Mouse (Mus musculus) myocyte (in vitro differentiated cells): ENCODE data around the gene Luzp1. TPM values are rescaled to one million over a fixed set of nuclear protein-coding genes. Genes with fewer than 3 reads are reported as not detected.

ENCODE experiments used
- H3K27me3 ChIP-seq: one replicate; pipeline ENCODE4 v1.6.1; 2011; ENCODE audit not compliant: control insufficient read depth, insufficient read depth, insufficient read length
- H3K36me3 ChIP-seq: one replicate; pipeline ENCODE4 v1.6.1; 2011; ENCODE audit not compliant: control insufficient read depth, insufficient read depth
- H3K4me2 ChIP-seq: one replicate; pipeline ENCODE4 v1.6.1; 2011; ENCODE audit warnings: low read depth, control low read depth
- H3K4me3 ChIP-seq: one replicate; pipeline ENCODE4 v1.5.1; 2011; ENCODE audit warnings: mild to moderate bottlenecking, control low read depth, moderate library complexity
- H3K79me2 ChIP-seq: one replicate; pipeline ENCODE4 v1.6.1; 2011; ENCODE audit not compliant: control insufficient read depth, insufficient read depth
- H3ac ChIP-seq: one replicate; pipeline ENCODE4 v1.6.1; 2011; ENCODE audit not compliant: control insufficient read depth, insufficient read length
- CEBPB ChIP-seq: IDR thresholded peaks from 2 replicates; pipeline ENCODE4 v1.6.1; 2011; ENCODE audit warnings: mild to moderate bottlenecking, moderate library complexity; ENCODE audit not compliant: poor library complexity, insufficient read depth, severe bottlenecking
- E2F4 ChIP-seq: IDR thresholded peaks from one replicate; pipeline ENCODE4 v1.6.1; 2011; ENCODE audit warnings: mild to moderate bottlenecking, control low read depth, moderate library complexity; ENCODE audit not compliant: insufficient read depth
- MAX ChIP-seq: IDR thresholded peaks from one replicate; pipeline ENCODE4 v1.6.1; 2011; ENCODE audit warnings: low read depth, mild to moderate bottlenecking, control low read depth
- MYOD1 ChIP-seq, 3 experiments: IDR thresholded peaks; one replicate each; pipeline ENCODE4 v1.6.1; 2011; ENCODE audit warnings: control low read depth in 2 of 3, low read depth in 2 of 3, mild to moderate bottlenecking in 2 of 3, moderate library complexity in 1 of 3; ENCODE audit not compliant: insufficient read length in 2 of 3, control insufficient read depth in 1 of 3
- MYOG ChIP-seq, 3 experiments: IDR thresholded peaks; one replicate each; pipeline ENCODE4 v1.6.1; 2011; ENCODE audit warnings: control low read depth in 2 of 3, low read depth in 2 of 3, mild to moderate bottlenecking in 2 of 3; ENCODE audit not compliant: insufficient read length in 2 of 3, control insufficient read depth in 1 of 3, insufficient read depth in 1 of 3
- POLR2A ChIP-seq: IDR thresholded peaks from one replicate; pipeline ENCODE4 v1.6.1; 2011; ENCODE audit warnings: low read depth, mild to moderate bottlenecking, control low read depth, moderate library complexity; ENCODE audit not compliant: insufficient read length
- POLR2AphosphoS2 ChIP-seq: IDR thresholded peaks from one replicate; pipeline ENCODE4 v1.6.1; 2011; ENCODE audit warnings: low read depth, control low read depth; ENCODE audit not compliant: insufficient read length
- REST ChIP-seq: IDR thresholded peaks from one replicate; pipeline ENCODE4 v1.6.1; 2011; ENCODE audit warnings: mild to moderate bottlenecking, control low read depth, moderate library complexity; ENCODE audit not compliant: insufficient read depth, insufficient read length
- SRF ChIP-seq: IDR thresholded peaks from one replicate; pipeline ENCODE4 v1.6.1; 2011; ENCODE audit warnings: low read depth; ENCODE audit not compliant: control insufficient read depth, insufficient read length
- TCF12 ChIP-seq: IDR thresholded peaks from one replicate; pipeline ENCODE4 v1.6.1; 2011; ENCODE audit warnings: mild to moderate bottlenecking, control low read depth; ENCODE audit not compliant: poor library complexity, insufficient read depth, severe bottlenecking
- TCF3 ChIP-seq: IDR thresholded peaks from one replicate; pipeline ENCODE4 v1.6.1; 2011; ENCODE audit warnings: low read depth, control low read depth; ENCODE audit not compliant: insufficient read length
- USF1 ChIP-seq: IDR thresholded peaks from one replicate; pipeline ENCODE4 v1.6.1; 2011; ENCODE audit warnings: low read depth, mild to moderate bottlenecking, control low read depth, moderate library complexity
- polyA plus RNA-seq: library from polyadenylated mRNA; unstranded; fragments of >200 nt; fragmentation: generic; extraction: Trizol; gene quantifications from one replicate; pipeline ENCODE4 v1.2.1, GENCODE M21; 2012; ENCODE audit warnings: missing spikeins

Luzp1 gene
- polyA plus RNA-seq, 1 experiment, result 12.5 TPM

DNA sequence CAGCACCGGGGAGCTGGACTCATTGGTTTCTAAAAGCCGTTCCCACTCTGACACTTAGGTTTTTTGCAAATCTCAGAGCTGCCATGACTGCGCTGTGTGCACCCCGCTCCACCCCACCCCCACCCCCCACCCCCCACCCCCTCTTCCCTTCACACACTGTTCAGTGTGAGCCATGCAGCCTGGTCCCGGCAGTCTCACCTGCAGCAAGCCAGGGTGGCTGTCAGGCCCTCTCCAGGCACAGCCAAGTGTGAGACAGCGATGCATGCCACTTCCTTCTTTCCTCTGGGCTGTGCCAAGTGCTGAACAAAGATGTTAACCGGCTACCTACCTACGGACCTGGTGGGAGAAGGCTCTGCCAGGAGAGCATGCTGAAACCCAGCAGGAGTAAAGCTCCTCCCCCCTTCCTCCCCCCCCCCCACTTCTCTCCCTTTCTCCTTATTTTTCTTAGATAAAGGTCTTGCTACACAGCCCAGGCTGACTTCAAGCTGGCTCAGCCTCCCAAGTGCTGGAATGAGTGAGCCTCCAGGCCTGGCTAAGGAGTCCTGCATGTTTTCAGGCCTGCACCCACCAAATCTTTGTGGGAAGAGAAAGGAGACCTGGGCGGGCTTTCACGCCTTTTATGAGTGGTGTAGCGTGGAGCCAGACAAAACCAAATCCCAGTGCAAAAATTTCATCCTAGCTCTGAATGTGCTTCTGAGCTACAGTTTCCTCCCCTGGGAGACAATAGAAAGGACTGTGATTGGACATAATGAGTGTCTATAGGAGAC lies 38.8 kb upstream of the Luzp1 start:
- no peaks in the 10 kb centered on the region for H3K36me3 ChIP-seq
- H3ac ChIP-seq, result no peak overlapping the region
- no peaks in the 10 kb centered on the region for H3K79me2 ChIP-seq
- H3K4me2 ChIP-seq, result no peak overlapping the region
- H3K4me3 ChIP-seq, result no peak overlapping the region
- TF ChIP-seq SRF, result no peak
- no peak for TF ChIP-seq POLR2A
- no peak for TF ChIP-seq MAX
- no peak for TF ChIP-seq E2F4
- no peak for TF ChIP-seq MYOD1 (IDR thresholded peaks at IDR 0.05; ENCODE audit: control insufficient read depth in 1 of 3, insufficient read length in 2 of 3, low read depth in 2 of 3)
- TF ChIP-seq CEBPB, result no peak
- no peak for TF ChIP-seq MYOG (IDR thresholded peaks at IDR 0.05; ENCODE audit: control insufficient read depth in 1 of 3, insufficient read depth in 1 of 3, insufficient read length in 2 of 3, low read depth in 2 of 3)
- TF ChIP-seq TCF3, result no peak
- TF ChIP-seq REST, result no peak
- TF ChIP-seq POLR2AphosphoS2, result no peak
- no peak for TF ChIP-seq USF1
- TF ChIP-seq TCF12, result no peak
- no peaks in the 10 kb centered on the region for H3K27me3 ChIP-seq

DNA sequence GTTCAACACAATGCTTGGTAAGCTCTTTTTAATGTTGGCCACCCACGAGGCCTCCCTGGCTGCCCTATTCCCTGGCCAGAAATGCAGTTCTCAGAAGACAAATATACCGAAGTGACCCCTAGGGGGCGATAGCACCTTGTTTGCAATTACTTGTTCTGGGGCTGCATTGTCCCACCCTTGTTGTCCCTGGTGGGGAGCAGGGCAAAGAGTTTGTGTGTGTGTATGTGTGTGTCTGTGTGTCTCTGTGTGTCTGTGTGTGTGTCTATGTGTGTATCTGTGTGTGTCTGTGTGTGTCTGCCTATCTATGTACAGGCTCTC lies 38.2 kb upstream of the Luzp1 start:
- no peak for TF ChIP-seq REST
- TF ChIP-seq SRF, result no peak
- no peak for TF ChIP-seq USF1
- TF ChIP-seq TCF3, result no peak
- no peak for TF ChIP-seq CEBPB
- no peak for TF ChIP-seq TCF12
- TF ChIP-seq POLR2A, result no peak
- no peak for TF ChIP-seq MAX
- no peak for TF ChIP-seq POLR2AphosphoS2
- TF ChIP-seq MYOG (IDR thresholded peaks at IDR 0.05; ENCODE audit: control insufficient read depth in 1 of 3, insufficient read depth in 1 of 3, insufficient read length in 2 of 3, low read depth in 2 of 3), result no peak
- no peak for TF ChIP-seq MYOD1 (IDR thresholded peaks at IDR 0.05; ENCODE audit: control insufficient read depth in 1 of 3, insufficient read length in 2 of 3, low read depth in 2 of 3)
- TF ChIP-seq E2F4, result no peak
- Histone ChIP-seq H3K4me3 (no peak overlapping the region), H3ac (no peak overlapping the region), H3K27me3 (no peaks in the 10 kb centered on the region), H3K36me3 (no peaks in the 10 kb centered on the region), H3K4me2 (no peak overlapping the region), H3K79me2 (no peaks in the 10 kb centered on the region)

DNA sequence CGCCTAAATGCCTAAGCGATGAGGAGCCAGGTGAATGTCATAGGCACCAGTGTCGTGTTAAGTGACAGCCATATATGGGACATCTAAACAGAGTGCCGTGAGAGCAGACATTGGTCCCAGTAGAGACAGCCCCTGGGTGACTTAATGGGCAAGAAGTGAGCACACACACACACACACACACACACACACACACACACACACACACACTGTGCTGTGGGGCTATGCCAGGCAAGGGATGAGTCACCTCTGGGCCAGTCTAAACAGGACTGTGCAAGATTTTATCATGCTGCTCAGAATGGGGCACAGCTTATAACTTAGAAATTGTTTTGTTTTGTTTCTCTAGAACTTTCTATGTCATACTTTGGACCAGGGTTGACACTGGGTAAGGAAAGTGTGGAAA lies 35.5 kb upstream of the Luzp1 start:
- Histone ChIP-seq H3K4me2 (peak overlapping the region; percentile 64), H3K27me3 (no peaks in the 10 kb centered on the region), H3K36me3 (no peaks in the 10 kb centered on the region), H3ac (no peak overlapping the region), H3K79me2 (no peaks in the 10 kb centered on the region), H3K4me3 (no peak overlapping the region)
- TF ChIP-seq POLR2A (peak; percentile 32), REST (no peak), E2F4 (no peak), SRF (no peak), TCF3 (no peak), MYOG (IDR thresholded peaks at IDR 0.05; ENCODE audit: control insufficient read depth in 1 of 3, insufficient read depth in 1 of 3, insufficient read length in 2 of 3, low read depth in 2 of 3) (no peak), MAX (no peak), USF1 (no peak), MYOD1 (IDR thresholded peaks at IDR 0.05; ENCODE audit: control insufficient read depth in 1 of 3, insufficient read length in 2 of 3, low read depth in 2 of 3) (peak in 1 of 3 experiments; percentile 30)

DNA sequence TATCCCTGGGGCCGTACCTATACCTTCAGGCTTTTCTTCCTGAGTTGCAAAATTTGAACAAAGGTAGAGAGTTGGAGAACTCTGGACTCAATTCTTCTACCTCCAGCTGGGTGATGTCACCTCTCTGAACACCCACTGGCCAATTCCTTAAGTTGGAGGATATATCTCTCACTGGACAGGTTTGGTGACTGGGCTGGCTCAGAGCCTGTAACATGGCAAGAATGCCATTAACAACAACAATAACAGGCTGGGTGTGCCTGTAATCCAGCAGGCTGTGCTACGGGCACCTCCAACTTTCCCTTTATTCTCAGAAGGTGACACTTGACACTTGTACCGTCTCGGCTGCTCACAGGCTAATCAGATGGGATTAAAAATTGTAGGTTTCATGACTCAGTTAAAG lies 30.5 kb upstream of the Luzp1 start:
- TF ChIP-seq SRF (no peak), POLR2A (no peak), POLR2AphosphoS2 (no peak), TCF12 (no peak), MAX (no peak), USF1 (no peak), E2F4 (no peak), MYOG (IDR thresholded peaks at IDR 0.05; ENCODE audit: control insufficient read depth in 1 of 3, insufficient read depth in 1 of 3, insufficient read length in 2 of 3, low read depth in 2 of 3) (no peak), REST (no peak), MYOD1 (IDR thresholded peaks at IDR 0.05; ENCODE audit: control insufficient read depth in 1 of 3, insufficient read length in 2 of 3, low read depth in 2 of 3) (no peak), TCF3 (no peak), CEBPB (no peak)
- Histone ChIP-seq H3K4me2 (no peak overlapping the region), H3K36me3 (no peaks in the 10 kb centered on the region), H3K27me3 (no peaks in the 10 kb centered on the region), H3K79me2 (no peaks in the 10 kb centered on the region), H3K4me3 (no peak overlapping the region), H3ac (no peak overlapping the region)

DNA sequence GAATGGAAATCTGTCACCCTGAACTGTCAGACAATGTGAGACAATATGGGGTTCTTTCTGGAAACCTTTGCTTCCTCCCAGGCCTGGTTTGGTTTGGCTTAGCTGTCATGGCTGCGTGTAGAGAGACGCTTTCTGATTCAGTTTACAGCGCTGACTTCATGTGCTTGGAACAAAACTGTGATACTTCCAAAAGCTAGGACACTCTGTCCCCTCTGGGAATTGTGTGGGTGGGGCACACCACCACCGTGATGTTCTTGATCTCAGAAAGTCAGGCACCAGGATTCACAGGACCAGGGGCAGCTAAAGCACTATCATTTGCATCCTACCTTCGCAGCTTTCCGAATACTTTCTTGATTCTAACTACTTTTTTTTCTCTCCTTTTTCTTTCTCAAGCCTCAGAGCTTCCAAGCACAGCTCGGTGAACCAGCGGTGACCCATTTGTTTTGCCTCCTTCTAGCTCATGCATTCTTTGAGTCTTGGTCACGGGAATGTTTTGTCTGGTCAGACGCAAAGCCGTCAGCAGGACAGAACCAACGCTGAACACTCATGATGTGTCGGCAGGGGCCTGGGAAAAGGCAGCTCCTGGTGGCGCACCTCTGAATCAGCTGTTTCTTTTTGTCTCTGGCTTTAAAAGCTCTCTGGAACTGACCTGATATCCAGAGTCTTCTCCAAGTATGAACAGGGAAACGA lies 28.1 kb upstream of the Luzp1 start:
- Histone ChIP-seq H3K4me2 (peak overlapping the region; percentile 61), H3ac (no peak overlapping the region), H3K79me2 (no peaks in the 10 kb centered on the region), H3K27me3 (no peaks in the 10 kb centered on the region), H3K4me3 (no peak overlapping the region), H3K36me3 (no peaks in the 10 kb centered on the region)
- TF ChIP-seq MYOG (IDR thresholded peaks at IDR 0.05; ENCODE audit: control insufficient read depth in 1 of 3, insufficient read depth in 1 of 3, insufficient read length in 2 of 3, low read depth in 2 of 3) (no peak), POLR2A (no peak), TCF3 (no peak)
